Mouse (Mus musculus): ENCODE measurements around the gene Hax1.

The Hax1 gene

DNA sequence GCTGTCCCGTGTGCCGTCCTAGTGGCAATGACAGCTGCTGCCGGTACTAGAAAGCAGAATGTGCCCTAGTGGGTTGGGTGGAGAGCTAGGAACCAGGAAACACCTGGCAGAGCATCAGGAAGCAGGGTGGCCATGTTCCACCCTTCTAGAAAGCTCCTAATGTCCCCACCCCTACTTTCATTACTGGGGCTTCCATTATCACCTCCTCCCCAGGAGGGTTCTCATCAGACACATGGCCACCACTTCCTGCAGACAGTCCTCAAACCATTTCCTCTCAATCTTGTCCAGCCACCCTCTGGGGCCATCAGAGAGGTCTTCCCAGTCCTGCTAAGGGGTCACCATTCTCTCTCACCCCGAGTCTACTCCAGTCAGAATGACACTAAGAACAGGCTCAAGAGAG is 37.1 kb downstream of the Hax1 start:
- peak; percentile 16 for DNase-seq

DNA sequence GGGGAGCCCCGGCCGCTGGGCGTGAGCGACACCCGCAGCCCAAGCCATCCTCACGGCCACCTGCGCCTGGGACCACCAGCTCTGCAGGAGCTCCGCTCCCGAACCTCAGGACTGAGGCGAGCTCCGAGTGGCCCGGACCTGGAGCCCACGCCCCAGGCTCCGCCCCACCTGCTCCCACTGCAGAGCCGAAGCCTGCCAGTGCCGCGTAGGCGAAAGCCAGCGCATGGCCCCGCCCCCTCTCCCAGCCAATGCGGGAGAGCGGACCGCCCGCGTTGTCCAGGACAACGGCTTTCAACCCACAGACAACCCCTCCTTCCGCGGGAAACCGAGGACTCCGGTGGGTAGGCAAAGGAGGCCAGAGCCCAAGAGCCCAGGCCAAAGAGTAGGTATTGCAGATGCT is 38.1 kb downstream of the Hax1 start:
- peak; percentile 88 for DNase-seq

DNA sequence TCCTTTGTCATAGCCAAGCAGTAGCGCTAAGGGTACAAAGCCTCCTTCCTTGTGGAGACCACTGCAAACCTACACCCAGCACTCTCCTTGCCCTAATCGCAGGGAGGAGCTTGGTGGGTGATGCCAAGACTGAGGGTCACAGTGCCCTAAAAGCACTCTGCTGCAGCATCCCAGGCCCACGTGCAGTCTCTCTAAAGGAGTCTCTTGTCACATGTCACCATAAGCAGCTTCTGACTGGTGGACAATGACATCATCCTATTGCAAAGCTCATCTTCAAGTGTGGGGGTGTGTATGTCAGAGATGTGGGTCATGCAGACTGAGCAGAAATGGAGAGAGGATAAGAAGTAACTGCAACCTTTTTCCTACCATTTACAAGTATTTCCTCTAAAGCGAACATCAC is 39.1 kb downstream of the Hax1 start:
- DNase-seq = no peak

DNA sequence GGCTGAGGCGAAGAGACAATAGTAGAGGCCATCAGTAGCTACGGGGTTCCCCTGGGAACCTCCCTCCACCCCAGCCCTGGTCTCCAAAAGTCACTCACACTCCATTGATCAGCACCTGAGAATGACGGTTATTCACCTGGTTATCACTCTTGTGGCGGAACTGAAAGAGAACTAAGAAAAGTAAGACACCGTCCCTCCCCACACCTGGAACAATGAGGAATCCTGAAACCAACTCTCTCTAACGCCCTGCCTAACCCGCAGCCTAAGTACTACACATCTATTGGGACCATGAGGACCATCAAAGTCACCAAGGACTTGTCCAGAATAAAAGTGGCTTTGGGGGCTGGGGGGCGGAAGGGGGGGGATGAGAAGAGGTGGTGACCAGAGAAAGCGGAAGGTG is 40.7 kb downstream of the Hax1 start:
- no peak for DNase-seq

DNA sequence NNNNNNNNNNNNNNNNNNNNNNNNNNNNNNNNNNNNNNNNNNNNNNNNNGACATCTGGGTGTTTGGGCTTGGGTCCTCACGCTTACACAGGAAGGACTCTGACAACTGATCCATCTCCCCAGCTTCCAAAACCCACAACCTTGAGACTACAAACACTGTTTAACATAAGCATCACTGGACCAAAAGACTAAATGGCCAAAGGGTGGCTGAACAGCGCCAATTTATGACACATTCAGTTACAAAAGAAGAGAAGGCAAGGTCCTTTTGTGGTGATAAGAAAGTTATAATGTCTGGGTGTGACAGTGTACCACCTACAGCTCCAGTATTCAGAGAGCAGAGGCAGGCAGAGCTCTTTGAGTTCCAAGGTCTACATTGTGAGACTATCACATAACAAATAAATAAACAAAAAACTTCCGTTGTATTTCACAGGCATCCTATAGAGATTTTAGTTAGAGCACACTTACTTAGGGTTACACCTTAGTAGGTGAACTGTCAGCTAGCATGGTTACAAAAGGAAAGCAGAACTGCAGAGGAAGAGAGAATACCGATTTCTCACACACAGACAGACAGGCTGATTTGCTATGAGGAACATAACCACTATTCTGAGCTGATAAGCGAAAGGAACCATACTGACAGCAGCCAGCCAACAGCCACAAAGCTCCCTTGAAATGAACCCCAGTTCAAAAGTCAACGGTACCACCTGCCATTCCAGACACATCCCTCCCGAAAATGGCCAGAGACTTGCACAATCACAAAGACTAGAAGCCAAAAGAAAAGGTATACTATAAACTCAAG is 42.2 kb downstream of the Hax1 start:
- no peak for DNase-seq

DNA sequence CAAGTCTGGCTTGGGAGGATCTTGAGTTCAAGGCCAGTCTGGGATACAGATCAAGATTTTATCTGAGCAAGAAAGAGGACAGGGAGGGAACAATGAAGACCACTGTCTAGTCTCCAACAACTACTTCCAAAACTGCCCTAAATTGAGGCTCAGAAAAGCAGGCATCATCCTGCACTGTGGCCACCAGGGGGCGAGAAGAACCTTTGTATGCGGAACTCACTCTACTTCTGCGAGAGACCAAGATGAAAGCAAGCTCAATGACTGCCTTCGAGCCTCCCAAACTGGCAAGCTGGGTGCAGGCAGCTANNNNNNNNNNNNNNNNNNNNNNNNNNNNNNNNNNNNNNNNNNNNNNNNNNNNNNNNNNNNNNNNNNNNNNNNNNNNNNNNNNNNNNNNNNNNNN is 45.2 kb downstream of the Hax1 start:
- DNase-seq = peak; percentile 82

DNA sequence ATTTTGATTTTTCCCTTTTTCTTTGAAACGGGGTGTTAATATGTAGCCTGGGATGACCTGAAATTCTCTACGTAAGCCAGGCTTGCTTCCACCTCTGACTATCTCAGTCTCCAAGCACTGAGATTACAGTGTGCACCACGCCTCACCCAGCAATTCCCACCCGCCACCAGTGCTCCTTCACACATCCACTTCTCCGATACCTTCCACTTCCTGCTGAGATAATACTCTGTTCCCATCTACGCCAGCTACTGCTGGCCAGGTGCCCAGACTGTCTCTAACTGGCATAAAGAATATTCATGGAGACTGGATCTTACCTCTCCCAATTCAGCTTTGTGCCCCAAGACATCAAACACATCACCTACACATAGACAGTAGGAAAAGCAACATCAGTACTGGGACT is 49.9 kb downstream of the Hax1 start:
- DNase-seq = no peak

DNA sequence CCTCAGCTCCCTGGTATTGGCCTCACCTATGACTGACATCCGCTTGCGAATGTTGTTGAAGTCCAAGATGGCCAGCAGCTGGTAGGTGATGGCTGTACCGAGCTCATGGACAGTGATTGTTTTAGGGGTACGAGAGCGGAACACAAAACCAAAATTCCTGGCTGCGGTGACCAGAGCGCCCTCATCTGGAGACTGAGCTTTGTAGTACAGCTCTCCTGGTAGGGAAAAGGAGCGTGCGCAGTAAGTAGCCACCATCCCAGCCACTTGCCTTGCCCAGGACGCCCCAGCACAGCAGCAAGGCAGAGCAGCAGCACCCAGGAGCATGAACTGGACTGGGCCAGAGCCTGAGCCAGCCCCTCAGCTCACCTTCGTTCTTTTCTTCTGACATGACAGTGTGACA is 50.6 kb downstream of the Hax1 start:
- no peak for DNase-seq

Measured in thymus, postnatal 25 days (tissue).